Mouse (Mus musculus) megakaryocyte, adult 5-6 weeks (primary cell): Measurements from ENCODE around the gene Coq4. TPM values are rescaled to one million over a fixed set of nuclear protein-coding genes. Genes with fewer than 3 reads are reported as not detected.

Source experiments
- ATAC-seq: 2 replicates; pipeline ENCODE4 v1.8.0; 2016; ENCODE audit warnings: mild to moderate bottlenecking, inconsistent platforms; ENCODE audit not compliant: poor library complexity, severe bottlenecking
- total RNA-seq, 2 experiments: library from RNA; stranded (forward) in 1 of 2; stranded (reverse) in 1 of 2; fragments of 153-499, 151-499 nt in 1 of 2; fragments of 221-1000, 200-1000 nt in 1 of 2; gene quantifications; 2 replicates each; pipeline versions ENCODE4 v1.2.3 to v1.2.4; 2015 to 2017

Coq4 gene
- total RNA-seq, 2 experiments from 2014 or later: 1.5 to 3.5 TPM

DNA sequence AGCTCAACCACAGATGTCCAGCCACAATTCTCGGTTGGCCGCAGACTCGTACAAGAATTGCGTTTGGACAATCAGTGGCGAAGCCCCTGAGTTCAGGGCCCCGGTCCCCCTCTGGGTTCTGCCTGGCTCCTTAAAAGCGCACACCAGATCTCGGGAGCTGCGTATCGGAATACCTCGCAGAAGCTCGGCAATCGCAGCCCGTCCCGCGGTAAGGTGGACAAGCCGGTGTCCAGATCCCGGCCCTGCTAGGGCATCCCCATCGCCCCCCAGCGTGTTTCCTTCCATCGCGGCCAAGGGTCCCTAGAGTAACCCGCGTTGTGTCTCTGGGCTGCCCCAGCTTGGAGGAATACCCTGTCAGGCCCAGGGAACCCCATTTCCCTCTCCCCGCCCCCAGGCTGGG lies 58.3 kb downstream of the Coq4 start:
- no peak for ATAC-seq

DNA sequence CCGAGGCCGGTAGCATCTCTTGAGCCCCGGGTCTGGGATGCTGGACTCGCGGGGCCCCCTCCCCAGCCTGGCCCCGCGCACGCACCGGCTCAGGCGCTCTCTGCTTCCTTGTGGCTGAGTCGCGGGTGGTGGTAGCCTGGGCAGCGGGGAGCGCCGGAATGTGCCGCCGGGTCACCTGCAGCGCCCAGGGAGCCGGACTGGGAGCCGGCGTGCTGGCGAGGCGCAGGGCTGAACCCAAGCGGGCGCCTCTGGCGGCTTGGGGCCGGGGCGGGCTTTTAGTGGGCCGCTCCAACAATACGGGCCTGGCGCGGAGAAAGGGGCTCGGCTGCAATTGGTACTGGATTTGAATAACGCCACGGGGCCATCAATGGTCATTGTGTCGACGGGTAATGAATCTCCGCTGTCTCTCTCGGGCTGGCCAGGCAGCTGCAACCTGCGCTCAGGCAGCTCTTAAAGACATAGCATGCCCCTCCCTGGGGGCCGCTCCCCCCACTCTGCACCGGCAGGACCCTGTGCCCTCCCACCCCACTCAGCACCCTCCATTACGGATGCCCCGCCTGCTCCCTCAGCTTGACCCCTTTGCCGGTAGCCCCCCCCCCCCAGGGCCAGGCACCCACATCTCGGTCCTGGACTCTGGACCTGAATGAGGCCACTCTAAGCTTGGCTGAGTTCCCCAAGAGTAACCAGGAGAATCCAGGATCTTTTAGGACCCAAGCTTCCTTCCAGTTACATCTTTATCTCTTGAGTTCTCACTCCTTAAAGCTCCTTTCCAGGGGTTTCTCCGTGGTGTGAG lies 59.0 kb downstream of the Coq4 start:
- no peak for ATAC-seq

DNA sequence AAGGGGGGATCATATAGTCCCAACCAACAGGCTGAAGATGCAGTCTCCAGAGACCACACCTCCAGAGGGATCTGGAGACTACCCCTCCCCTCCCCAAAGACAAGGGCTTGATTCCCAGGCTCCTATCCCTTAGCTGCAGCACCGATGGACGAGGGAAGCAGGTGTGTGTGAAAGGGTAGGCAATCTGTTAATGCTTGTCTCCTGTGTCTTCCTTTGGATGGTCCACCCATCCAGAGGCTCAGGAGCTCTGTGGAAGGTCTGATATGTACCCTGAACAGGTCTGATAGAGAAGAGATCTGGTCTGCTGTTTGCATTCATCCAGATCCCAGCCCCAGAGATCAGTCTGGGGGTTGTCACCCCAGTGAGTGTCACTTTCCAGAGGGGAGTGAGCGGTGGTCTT lies 59.6 kb downstream of the Coq4 start:
- no peak for ATAC-seq

Other genes with a start within 250 kb of the Coq4 start
- gene Rapgef1, start 167.8 kb upstream of the Coq4 start, total RNA-seq (2015): 20.1 and 20.2 TPM in 2 replicates
- gene Rapgef1, start 167.8 kb upstream of the Coq4 start, total RNA-seq (2017): 22.7 and 22.8 TPM in 2 replicates
- gene Gm13420, start 35.8 kb upstream of the Coq4 start, total RNA-seq (2015): not detected in 2 replicates
- not detected in 2 replicates for gene Gm13420, start 35.8 kb upstream of the Coq4 start, total RNA-seq (2017)
- gene Gm13547, start 28.2 kb upstream of the Coq4 start, total RNA-seq (2015): 0.39 TPM in 1 of 2 replicates, not detected in the other
- gene Gm13547, start 28.2 kb upstream of the Coq4 start, total RNA-seq (2017): not detected in 2 replicates
- 13.7 and 16.1 TPM in 2 replicates for gene Trub2, start 1.0 kb downstream of the Coq4 start, total RNA-seq (2015)
- gene Trub2, start 1.0 kb downstream of the Coq4 start, total RNA-seq (2017): 21.3 and 33.2 TPM in 2 replicates
- 14.1 and 17.7 TPM in 2 replicates for gene Slc27a4, start 15.1 kb downstream of the Coq4 start, total RNA-seq (2015)
- gene Slc27a4, start 15.1 kb downstream of the Coq4 start, total RNA-seq (2017): 17.4 and 18.0 TPM in 2 replicates
- 8.2 and 9.3 TPM in 2 replicates for gene Urm1, start 32.6 kb downstream of the Coq4 start, total RNA-seq (2015)
- 16.1 and 17.8 TPM in 2 replicates for gene Urm1, start 32.6 kb downstream of the Coq4 start, total RNA-seq (2017)
- 5.3 and 9.6 TPM in 2 replicates for gene Cercam, start 81.7 kb downstream of the Coq4 start, total RNA-seq (2015)
- 4.3 and 6.7 TPM in 2 replicates for gene Cercam, start 81.7 kb downstream of the Coq4 start, total RNA-seq (2017)
- 28.2 and 29.9 TPM in 2 replicates for gene Odf2, start 101.7 kb downstream of the Coq4 start, total RNA-seq (2015)
- 85.0 and 88.4 TPM in 2 replicates for gene Odf2, start 101.7 kb downstream of the Coq4 start, total RNA-seq (2017)
- 17.5 and 18.4 TPM in 2 replicates for gene Gle1, start 147.9 kb downstream of the Coq4 start, total RNA-seq (2015)
- 44.2 and 54.7 TPM in 2 replicates for gene Gle1, start 147.9 kb downstream of the Coq4 start, total RNA-seq (2017)
- gene Sptan1, start 178.1 kb downstream of the Coq4 start, total RNA-seq (2015): 59.3 and 72.4 TPM in 2 replicates
- 131 and 136 TPM in 2 replicates for gene Sptan1, start 178.1 kb downstream of the Coq4 start, total RNA-seq (2017)